Mouse (Mus musculus) liver, adult (tissue): ENCODE measurements at regions not wholly inside any gene's neighbourhood (a gene's known extent, or its start where the extent isn't known, plus 50 kb on each side); places are given as distances from the start of the nearest gene placed in this dataset.

Source experiments
- GATA4 ChIP-seq: IDR thresholded peaks from 2 replicates; pipeline ENCODE4 v1.6.1; 2014; ENCODE audit warnings: mild to moderate bottlenecking, low read length; ENCODE audit not compliant: insufficient replicate concordance

- TF ChIP-seq GATA4: no peak
Measured at GRCm38 (mm10) chr1:61377070-61377469, 261.6 kb upstream of the Pard3b start.

DNA sequence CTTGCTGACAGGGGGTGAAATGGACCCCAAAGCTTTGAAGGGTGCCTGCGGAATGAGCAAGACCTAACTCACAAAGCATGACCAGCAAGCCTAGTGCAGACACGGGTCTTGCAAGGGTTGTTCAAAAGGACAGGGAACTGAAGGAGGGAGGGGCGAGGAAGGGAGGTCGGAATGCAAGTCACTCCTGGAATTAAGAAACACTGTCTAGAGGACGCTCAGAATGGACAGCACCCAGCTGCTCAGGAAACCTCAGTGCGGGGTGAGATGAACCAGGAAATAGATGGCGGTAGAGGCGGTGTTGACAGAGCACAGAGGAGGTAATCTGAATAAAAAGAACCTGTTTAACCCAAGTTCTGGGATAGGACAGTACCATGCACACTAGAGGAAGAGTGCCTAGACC is 260.4 kb upstream of the Pard3b start:
- TF ChIP-seq GATA4: no peak

DNA sequence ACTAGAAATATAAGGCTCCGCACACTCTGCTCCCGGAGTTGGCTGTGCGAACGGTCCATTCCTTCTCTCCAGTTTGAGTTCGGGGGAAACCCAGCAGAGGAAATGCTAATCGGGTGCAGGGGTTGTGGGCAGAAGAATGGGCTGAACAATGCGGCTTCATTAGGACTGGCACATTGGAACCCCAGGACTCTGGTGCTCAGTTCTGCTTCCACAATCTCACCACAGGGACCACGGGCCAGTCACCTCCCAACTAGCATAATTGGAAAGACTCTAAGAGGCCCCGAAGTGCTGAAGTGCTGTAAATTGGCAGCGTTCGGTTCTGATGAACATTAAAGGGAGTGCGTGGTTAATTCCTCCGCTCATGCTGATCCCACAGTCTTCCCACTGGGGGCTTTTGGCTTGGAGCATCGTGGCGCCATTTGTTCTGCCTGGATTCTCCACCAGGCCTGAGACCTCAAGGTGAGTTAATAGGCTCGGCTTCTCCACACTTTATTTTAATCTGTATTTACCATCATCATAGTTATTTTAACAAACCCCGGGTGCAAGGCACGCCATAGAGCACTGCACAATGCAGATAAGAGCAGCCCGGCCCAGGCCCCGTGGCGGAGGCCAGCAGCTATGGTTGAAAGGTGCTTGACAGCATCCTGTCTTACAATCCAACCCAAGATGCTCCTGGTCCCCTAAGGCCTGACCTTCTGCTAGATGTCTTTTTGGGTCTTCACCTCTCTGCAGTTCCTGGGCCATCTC is 258.7 kb upstream of the Pard3b start:
- TF ChIP-seq GATA4: no peak

GRCm38 (mm10) chr1:61387587-61387986 is 251.0 kb upstream of the Pard3b start:
- TF ChIP-seq GATA4: no peak

GRCm38 (mm10) chr1:61397796-61398195 is 240.8 kb upstream of the Pard3b start:
- no peak for TF ChIP-seq GATA4

- no peak for TF ChIP-seq GATA4
Measured at GRCm38 (mm10) chr1:61402339-61402738, 236.3 kb upstream of the Pard3b start.

GRCm38 (mm10) chr1:61407201-61407600 is 231.4 kb upstream of the Pard3b start:
- TF ChIP-seq GATA4: no peak

DNA sequence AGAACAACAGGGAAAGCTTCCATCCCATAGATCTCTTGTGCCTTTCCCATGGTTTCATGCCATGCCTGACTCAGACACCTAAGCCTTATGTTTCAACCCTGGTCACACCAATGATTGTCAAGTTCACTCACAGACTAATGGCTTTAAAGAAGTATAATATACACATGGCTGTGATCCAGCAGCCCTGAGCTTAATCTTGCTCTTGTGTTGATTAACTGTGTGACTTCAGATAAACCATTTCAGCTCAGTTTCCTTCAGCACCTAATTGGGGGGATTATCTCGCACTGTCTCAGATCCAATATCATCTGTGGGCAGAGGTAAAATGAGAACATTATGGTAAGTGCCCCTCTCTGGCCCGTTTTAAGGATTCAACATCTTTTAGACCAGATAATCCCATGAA is 223.9 kb upstream of the Pard3b start:
- no peak for TF ChIP-seq GATA4

DNA sequence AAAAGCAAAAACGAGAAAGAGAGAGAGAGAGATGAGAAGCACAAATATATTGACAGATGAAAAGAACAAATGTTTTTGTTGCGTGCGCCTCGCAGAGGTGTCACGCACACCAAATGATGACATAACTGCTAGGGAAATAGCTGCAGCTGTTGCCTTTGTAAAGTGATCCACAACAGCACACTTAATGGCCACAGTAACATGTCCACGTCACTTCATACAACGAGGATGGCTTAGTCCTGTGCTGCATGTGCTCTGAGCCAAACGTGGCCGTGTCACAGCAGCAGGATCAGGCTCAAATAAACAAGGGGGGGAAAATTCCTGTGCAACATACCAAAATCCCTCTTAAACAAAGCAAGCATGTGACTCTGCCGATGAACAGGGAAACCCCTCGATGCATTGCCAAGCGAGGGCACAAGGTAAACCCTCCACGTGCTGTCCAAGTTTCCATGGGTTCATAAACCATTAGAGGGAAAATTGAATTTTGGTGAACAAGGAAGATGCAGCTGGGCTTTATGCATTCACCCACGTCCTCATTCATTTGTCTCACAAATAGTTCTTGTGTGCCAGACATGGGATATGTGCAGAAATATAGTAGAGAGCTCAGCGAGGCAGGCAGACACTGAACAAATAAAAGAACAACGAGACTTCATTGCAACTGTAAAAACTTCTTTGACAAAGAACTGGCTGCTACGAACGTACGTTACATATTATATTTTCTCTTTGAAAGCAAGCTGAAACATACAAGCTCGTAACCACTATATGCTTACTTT is 223.0 kb upstream of the Pard3b start:
- no peak for TF ChIP-seq GATA4

DNA sequence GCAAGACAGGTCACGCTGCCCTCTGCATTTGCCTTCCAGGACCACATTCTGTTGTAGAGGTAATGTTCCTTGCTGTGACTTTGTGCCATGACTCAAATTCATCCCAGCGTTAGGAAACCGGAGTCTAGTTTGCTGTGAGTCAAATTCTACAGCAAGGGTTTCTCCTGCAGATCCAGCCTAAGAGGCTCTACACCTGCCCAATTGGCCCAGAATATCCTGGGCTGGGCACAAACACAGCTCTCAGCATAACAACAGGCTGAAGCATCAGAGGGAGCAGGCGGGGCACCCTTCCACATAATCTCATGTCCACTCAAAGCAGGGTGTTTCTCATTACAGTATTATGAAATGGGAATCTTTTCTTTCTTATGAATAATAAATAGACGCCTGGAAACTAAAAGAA is 220.2 kb upstream of the Pard3b start:
- no peak for TF ChIP-seq GATA4

DNA sequence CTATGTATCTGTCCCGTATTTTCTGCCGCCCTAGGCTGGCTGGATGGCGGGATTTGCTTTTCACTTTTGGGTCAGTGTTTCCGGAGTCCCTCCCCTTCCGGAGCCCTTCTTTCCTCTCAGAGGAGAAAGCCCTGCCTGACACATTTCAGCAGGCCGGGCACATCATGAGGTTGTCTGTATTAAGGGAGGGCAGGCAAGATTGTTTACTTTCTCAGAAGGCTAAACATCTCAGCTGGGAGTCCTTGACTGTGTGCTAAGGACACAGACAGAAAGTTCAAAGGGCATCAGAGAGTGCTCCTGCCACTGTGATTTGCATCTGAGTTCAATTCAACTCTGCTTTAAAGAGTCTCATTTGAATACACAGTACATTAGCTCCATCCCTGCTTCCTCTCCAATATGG is 218.8 kb upstream of the Pard3b start:
- no peak for TF ChIP-seq GATA4

GRCm38 (mm10) chr1:61423253-61423652 is 215.4 kb upstream of the Pard3b start:
- no peak for TF ChIP-seq GATA4

DNA sequence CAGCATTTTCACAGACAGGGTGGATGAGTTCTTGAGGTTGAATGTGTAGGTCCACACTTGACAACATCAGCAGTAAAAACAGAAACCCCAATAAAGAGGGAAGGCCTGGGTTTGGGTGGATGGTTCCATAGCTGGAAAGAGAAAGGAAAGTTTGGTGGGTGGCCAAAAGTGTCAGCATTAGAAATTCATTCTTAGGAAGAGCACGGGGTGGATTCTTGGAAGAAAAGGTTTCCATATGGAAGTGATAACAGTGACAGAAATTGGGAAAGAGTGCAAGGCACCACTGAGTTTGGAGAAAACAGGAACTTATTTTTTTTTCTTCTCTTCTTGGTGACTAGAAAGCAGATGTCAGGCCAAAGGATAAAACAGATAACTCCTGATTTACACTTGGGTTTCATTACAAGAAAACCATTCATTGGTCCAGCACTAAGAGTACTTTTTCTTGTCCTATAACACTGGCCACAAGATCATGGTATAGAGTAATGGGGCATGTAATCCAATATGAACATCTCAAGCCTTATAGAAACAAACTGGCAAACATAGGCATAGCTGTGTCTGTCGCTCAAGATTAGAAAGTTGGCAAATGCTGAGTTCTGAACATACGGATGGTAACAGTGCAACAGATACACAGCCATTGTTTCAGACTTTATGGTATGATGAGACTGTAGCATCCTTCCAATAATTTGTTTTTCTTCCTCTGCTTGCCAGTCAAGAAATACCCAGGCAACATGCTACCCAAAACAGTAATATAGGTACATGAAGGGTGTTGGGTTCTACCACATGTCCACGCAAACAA is 209.7 kb upstream of the Pard3b start:
- no peak for TF ChIP-seq GATA4

DNA sequence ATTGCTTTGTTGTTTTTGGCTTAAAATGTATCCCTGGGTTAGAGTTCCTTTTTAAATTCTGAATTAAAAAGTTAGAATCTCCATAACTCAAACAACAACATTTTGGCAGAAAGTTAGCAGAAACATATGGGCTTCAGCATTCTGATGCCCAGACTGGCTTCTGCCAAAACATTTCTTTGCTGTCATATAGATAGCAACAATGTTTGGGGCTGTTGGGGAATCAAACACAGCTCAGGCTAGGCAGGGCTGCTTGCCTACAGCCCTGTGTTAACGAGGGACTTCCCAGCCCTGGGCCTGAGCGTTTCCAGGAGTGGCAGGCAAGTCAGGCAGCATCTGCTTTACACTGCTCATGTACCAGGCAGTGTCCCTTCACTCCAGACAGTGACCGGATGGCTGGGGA is 201.0 kb upstream of the Pard3b start:
- TF ChIP-seq GATA4: no peak

- TF ChIP-seq GATA4: no peak
Measured at GRCm38 (mm10) chr1:61461435-61461834, 177.2 kb upstream of the Pard3b start.
